26 mouse cellular contexts compared by ENCODE assay signal in genomic region chr11:102287485-102287884, GRCm38 (mm10). TPM values are rescaled to one million over a fixed set of nuclear protein-coding genes. Genes with fewer than 3 reads are reported as not detected.
DNase-seq lines count a peak whose midpoint lies in the region; ATAC-seq and TF ChIP-seq lines count a peak whose summit lies in the region.
"Had no signal": no experiment of that assay in that cellular context is flagged by ENCODE, and none has a peak within 500 bp of the region (broad histone marks: within the 10 kb centered on the region; RNA-seq: fewer than 3 reads in every experiment).

No protein-coding gene starts in this region.

- ATAC-seq in liver, embryonic 12.5 days = no peak
- ATAC-seq in liver, embryonic 11.5 days (replicated peaks; ENCODE audit: low FRiP score) = no peak
- ATAC-seq in G1E (ENCODE audit: extremely low read depth, insufficient number of reproducible peaks, low FRiP score, poor library complexity, severe bottlenecking) = no peak
- ATAC-seq: inflammation-experienced regulatory T-cells, adult 6 months; lung, postnatal 0 days had no signal

- no peak overlapping the region for H3K4me2 ChIP-seq in liver, embryonic 12.5 days
- H3K4me2 ChIP-seq in liver, embryonic 11.5 days = no peak overlapping the region
- H3K4me2 ChIP-seq: heart, embryonic 12.5 days had no signal

- peaks cover 54% of the 10 kb centered on the region for H3K36me3 ChIP-seq in liver, embryonic 12.5 days
- H3K36me3 ChIP-seq in liver, embryonic 11.5 days (ENCODE audit: control insufficient read depth, insufficient read depth, low read length) = peaks cover 30% of the 10 kb centered on the region
- H3K36me3 ChIP-seq in G1E (replicated peaks) = peaks cover 64% of the 10 kb centered on the region

- no peaks in the 10 kb centered on the region for H3K27me3 ChIP-seq in liver, embryonic 12.5 days (replicated peaks)
- no peaks in the 10 kb centered on the region for H3K27me3 ChIP-seq in liver, embryonic 11.5 days (replicated peaks; ENCODE audit: control insufficient read depth, insufficient read depth, low read length)
- H3K27me3 ChIP-seq in G1E (ENCODE audit: insufficient read depth, low read length) = no peaks in the 10 kb centered on the region
- H3K27me3 ChIP-seq: embryonic facial prominence, embryonic 13.5 days; heart, embryonic 12.5 days; neural tube, embryonic 12.5 days had no signal

- 84% methylated on average over 8 of the region's 8 CpGs for WGBS in liver, embryonic 12.5 days (ENCODE audit: insufficient replicate concordance)
- 89% methylated on average over 8 of the region's 8 CpGs for WGBS in liver, embryonic 11.5 days

- TF ChIP-seq CTCF in G1E (IDR thresholded peaks at IDR 0.05; ENCODE audit: low read depth, low read length) = no peak

- peak; percentile 48 for DNase-seq in cerebellum, adult 11-12 months
- no peak for DNase-seq in cerebellum, postnatal 4 days (ENCODE audit: low spot score in 2 of 2)
- DNase-seq in heart, adult 11 months = peak; percentile 93
- no peak for DNase-seq in heart, adult 18-20 months
- no peak for DNase-seq in liver, embryonic 11.5 days (ENCODE audit: low spot score)
- no peak for DNase-seq in G1E (ENCODE audit: low spot score)
- no peak for DNase-seq in left cerebral cortex, postnatal 25 days (ENCODE audit: low spot score in 2 of 2)
- DNase-seq: adrenal gland, postnatal 36 days; cerebellum, postnatal 14 days; gastrocnemius, adult 2 months; heart, postnatal 10 days; kidney, adult 8-10 months; kidney, postnatal 10 days; left cerebral cortex, postnatal 4 days; midbrain, embryonic 14.5 days; right cerebral cortex, postnatal 14 days had no signal

- intact Hi-C loops in left cerebral cortex, postnatal 25 days (cut with DNase I) = no loop called here

- no peak overlapping the region for H3K4me3 ChIP-seq in liver, embryonic 12.5 days
- H3K4me3 ChIP-seq in liver, embryonic 11.5 days (ENCODE audit: low read depth, low read length) = no peak overlapping the region
- 0 out of 2 replicates have a peak overlapping the region, but pooled peaks have one; percentile 39 for H3K4me3 ChIP-seq in G1E (ENCODE audit: low read depth, low read length)
- H3K4me3 ChIP-seq: embryonic facial prominence, embryonic 13.5 days; gastrocnemius, adult 2 months; heart, embryonic 12.5 days; left cerebral cortex, adult 2 months; neural tube, embryonic 12.5 days had no signal

- no peaks in the 10 kb centered on the region for H3K9me3 ChIP-seq in liver, embryonic 12.5 days (replicated peaks)
- H3K9me3 ChIP-seq in liver, embryonic 11.5 days (ENCODE audit: control insufficient read depth, low read length) = no peaks in the 10 kb centered on the region
- no peaks in the 10 kb centered on the region for H3K9me3 ChIP-seq in G1E (replicated peaks)
- H3K9me3 ChIP-seq: embryonic facial prominence, embryonic 13.5 days; heart, embryonic 12.5 days; neural tube, embryonic 12.5 days had no signal

- H3K9ac ChIP-seq in liver, embryonic 12.5 days = no peak overlapping the region
- no peak overlapping the region for H3K9ac ChIP-seq in liver, embryonic 11.5 days (ENCODE audit: low read depth, low read length)
- H3K9ac ChIP-seq: embryonic facial prominence, embryonic 13.5 days; heart, embryonic 12.5 days; liver, embryonic 14.5 days; neural tube, embryonic 12.5 days had no signal

- H3K4me1 ChIP-seq in liver, embryonic 12.5 days = peaks cover 55% of the 10 kb centered on the region
- H3K4me1 ChIP-seq in liver, embryonic 11.5 days (replicated peaks; ENCODE audit: control insufficient read depth, insufficient read depth, low read length) = peaks cover 12% of the 10 kb centered on the region
- H3K4me1 ChIP-seq in G1E (ENCODE audit: insufficient read depth, low read depth, low read length) = peaks cover 58% of the 10 kb centered on the region

- peak overlapping the region; percentile 67 for H3K27ac ChIP-seq in liver, embryonic 12.5 days
- no peak overlapping the region for H3K27ac ChIP-seq in liver, embryonic 11.5 days (ENCODE audit: low read depth, low read length)
- H3K27ac ChIP-seq: embryonic facial prominence, embryonic 13.5 days; gastrocnemius, adult 2 months; left cerebral cortex, adult 2 months; macrophage; neural tube, embryonic 12.5 days; stomach, postnatal 0 days had no signal

RNA-seq across cellular contexts. Expression of gene Tmub2, which starts 2.8 kb away (rescaled TPM):
- total RNA-seq in heart, adult 18-20 months (2021) = 10 to 100 TPM; 24.4 to 26.7 TPM
- 28.4 and 28.9 TPM in 2 replicates for polyA plus RNA-seq in liver, embryonic 12.5 days (2016; fragmentation: Nextera tagmentation; extraction: Ambion mirVana)
- 41.6 and 44.8 TPM in 2 replicates for polyA plus RNA-seq in liver, embryonic 11.5 days (2014; fragmentation: Nextera tagmentation; extraction: Ambion mirVana)
- 17.9 and 24.4 TPM in 2 replicates for total RNA-seq in G1E (2014; fragmentation: Nextera tagmentation)
- total RNA-seq in G1E (2017) = 30.3 and 32.4 TPM in 2 replicates
- polyA plus RNA-seq in G1E (2012) = 27.2 and 27.6 TPM in 2 replicates
- total RNA-seq in left cerebral cortex, postnatal 25 days (2021) = 10 to 100 TPM; 67.8 to 71.4 TPM

RNA-seq across cellular contexts. Expression of gene Atxn7l3, which starts 8.9 kb away (rescaled TPM):
- 10 to 100 TPM; 19.2 to 22.6 TPM for total RNA-seq in heart, adult 18-20 months (2021)
- 7.3 and 7.5 TPM in 2 replicates for polyA plus RNA-seq in liver, embryonic 12.5 days (2016; fragmentation: Nextera tagmentation; extraction: Ambion mirVana)
- polyA plus RNA-seq in liver, embryonic 11.5 days (2014; fragmentation: Nextera tagmentation; extraction: Ambion mirVana) = 11.4 and 14.7 TPM in 2 replicates
- total RNA-seq in G1E (2014; fragmentation: Nextera tagmentation) (24.4 and 29.9 TPM in 2 replicates), G1E (2017) (24.0 and 24.7 TPM in 2 replicates)
- polyA plus RNA-seq in G1E (2012) = 60.0 and 65.2 TPM in 2 replicates
- total RNA-seq in left cerebral cortex, postnatal 25 days (2021) = 100 to 1,000 TPM; 231 to 242 TPM

RNA-seq across cellular contexts. Expression of gene Asb16, which starts 18.9 kb away (rescaled TPM):
- 1 to 10 TPM; 1.2 TPM for total RNA-seq in heart, adult 18-20 months (2021)
- 0.05 TPM in 1 of 2 replicates, not detected in the other for polyA plus RNA-seq in liver, embryonic 12.5 days (2016; fragmentation: Nextera tagmentation; extraction: Ambion mirVana)
- polyA plus RNA-seq in liver, embryonic 11.5 days (2014; fragmentation: Nextera tagmentation; extraction: Ambion mirVana) = 0.05 and 0.12 TPM in 2 replicates
- total RNA-seq in G1E (2014; fragmentation: Nextera tagmentation) (not detected in 2 replicates), G1E (2017) (0.05 TPM in 1 of 2 replicates, not detected in the other)
- not detected in 2 replicates for polyA plus RNA-seq in G1E (2012)
- total RNA-seq in left cerebral cortex, postnatal 25 days (2021) = 1 to 10 TPM; 1.2 TPM
- polyA plus RNA-seq: inflammation-experienced regulatory T-cells, adult 6 months; lung, postnatal 0 days; macrophage; neural tube, embryonic 12.5 days had no signal

RNA-seq across cellular contexts. Expression of gene Ubtf, which starts 32.1 kb away (rescaled TPM):
- total RNA-seq in heart, adult 18-20 months (2021) = 10 to 100 TPM; 49.2 to 49.9 TPM
- polyA plus RNA-seq in liver, embryonic 12.5 days (2016; fragmentation: Nextera tagmentation; extraction: Ambion mirVana) = 97.2 and 98.8 TPM in 2 replicates
- polyA plus RNA-seq in liver, embryonic 11.5 days (2014; fragmentation: Nextera tagmentation; extraction: Ambion mirVana) = 104 and 108 TPM in 2 replicates
- 69.7 and 74.7 TPM in 2 replicates for total RNA-seq in G1E (2014; fragmentation: Nextera tagmentation)
- total RNA-seq in G1E (2017) = 133 and 151 TPM in 2 replicates
- 179 and 180 TPM in 2 replicates for polyA plus RNA-seq in G1E (2012)
- 100 to 1,000 TPM; 123 to 127 TPM for total RNA-seq in left cerebral cortex, postnatal 25 days (2021)

RNA-seq across cellular contexts. Expression of gene BC030867, which starts 38.8 kb away (rescaled TPM):
- under 1 TPM; 0.22 to 0.28 TPM for total RNA-seq in heart, adult 18-20 months (2021)
- polyA plus RNA-seq in liver, embryonic 12.5 days (2016; fragmentation: Nextera tagmentation; extraction: Ambion mirVana) = 19.5 and 19.7 TPM in 2 replicates
- polyA plus RNA-seq in liver, embryonic 11.5 days (2014; fragmentation: Nextera tagmentation; extraction: Ambion mirVana) = 28.2 and 29.4 TPM in 2 replicates
- 42.5 and 45.0 TPM in 2 replicates for total RNA-seq in G1E (2014; fragmentation: Nextera tagmentation)
- 4.9 and 5.7 TPM in 2 replicates for total RNA-seq in G1E (2017)
- 5.4 and 10.1 TPM in 2 replicates for polyA plus RNA-seq in G1E (2012)
- 1 to 10 TPM in 1 of 2 experiments, under 1 TPM in 1; 0.94 to 1.1 TPM for total RNA-seq in left cerebral cortex, postnatal 25 days (2021)
- total RNA-seq: gastrocnemius, adult 2 months had no signal

Comparison
In these comparisons a context has a peak if more than half of its experiments do, and no peak if none do; other contexts are left out.
1. DNase-seq: peak in cerebellum, adult 11-12 months (single experiment) and heart, adult 11 months (single experiment); none in cerebellum, postnatal 4 days (0 of 2), heart, adult 18-20 months (0 of 2), liver, embryonic 11.5 days (single experiment), G1E (single experiment) and left cerebral cortex, postnatal 25 days (0 of 2).
2. RNA of gene Atxn7l3, which starts 8.9 kb away (total RNA-seq): 231 to 242 TPM in left cerebral cortex, postnatal 25 days; 24.0 to 29.9 TPM in G1E and 19.2 to 22.6 TPM in heart, adult 18-20 months; every median in the first group is over 4 times any median in the second.